Mouse (Mus musculus) adrenal gland, adult 18-20 months (tissue): ENCODE measurements around the gene Npas2. TPM values are rescaled to one million over a fixed set of nuclear protein-coding genes. Genes with fewer than 3 reads are reported as not detected.
A peak's percentile ranks its signal among the peaks of the same experiment; 100 is the strongest.

Experiments used
- DNase-seq, 2 experiments: peaks; one replicate each; pipeline ENCODE4 v3.0.0; 2021 to 2022; ENCODE audit warnings: low spot score in 2 of 2
- long read RNA-seq, 2 experiments: library from polyadenylated mRNA; stranded (forward); transcript quantifications; one replicate each; pipeline ENCODE4 v2.0.0; 2021
- total RNA-seq, 2 experiments: library from RNA; stranded (reverse); gene quantifications; 1 replicate in 1 of 2; 2 replicates in 1 of 2; pipeline ENCODE4 v1.2.3; 2021

Gene Npas2
- 10 to 100 TPM in 1 of 2 experiments, 1 to 10 TPM in 1; 6.1 to 11.9 TPM for total RNA-seq
- long read RNA-seq, experiment 1, partial matches to known transcripts: 1 of 2 reads
- long read RNA-seq, experiment 1, other reads (novel, unspliced or antisense): 1 of 2 reads
- long read RNA-seq, experiment 2, partial matches to known transcripts: 3 of 4 reads
- long read RNA-seq, experiment 2, other reads (novel, unspliced or antisense): 1 of 4 reads

DNA sequence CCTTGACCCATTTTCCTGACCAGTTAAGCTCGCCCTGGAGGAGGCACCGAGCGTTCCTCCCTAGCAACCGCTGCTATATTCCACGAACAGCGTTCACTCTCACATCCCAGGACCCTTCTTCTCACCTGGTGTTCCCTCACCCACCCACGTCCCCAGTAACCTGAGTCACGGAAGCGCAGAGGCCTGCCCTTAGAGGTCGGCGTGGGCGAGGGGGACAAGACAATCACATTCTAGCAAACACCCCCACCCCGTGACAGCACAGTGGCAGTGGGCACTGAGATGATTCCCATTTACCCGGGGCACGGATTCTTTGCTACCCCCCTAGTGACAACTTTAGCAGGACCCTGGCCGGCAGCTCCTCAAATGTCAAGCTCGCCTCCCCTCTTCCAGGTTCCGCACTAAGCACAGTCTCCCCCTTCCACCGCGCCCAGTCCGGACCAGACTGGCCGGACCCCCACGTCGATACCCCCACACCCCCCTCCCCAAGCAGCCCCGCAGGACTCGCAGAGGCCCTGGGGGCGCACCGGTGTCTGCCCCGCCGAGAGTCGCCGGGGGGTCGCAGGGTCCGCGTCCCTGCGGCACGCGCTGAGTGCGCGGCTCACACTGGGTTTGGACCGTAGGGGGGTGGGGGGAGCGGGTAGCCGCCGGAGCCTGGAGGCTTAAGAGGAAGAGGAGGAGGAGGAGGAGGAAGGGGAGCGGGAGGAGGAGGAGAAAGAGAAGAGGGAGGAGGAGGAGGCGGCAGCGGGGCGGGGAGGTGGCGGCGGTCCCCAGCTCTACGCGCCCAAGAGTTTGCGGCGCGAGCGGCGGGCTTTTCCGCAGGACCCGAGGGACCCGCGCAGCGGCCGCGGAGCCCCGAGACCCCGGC is at the start of gene Npas2:
TSS of gene Npas2 (plus strand) at position 735 of the 865 bp plus-strand sequence.
- peak in 1 of 2 experiments; percentile 44 for DNase-seq

DNA sequence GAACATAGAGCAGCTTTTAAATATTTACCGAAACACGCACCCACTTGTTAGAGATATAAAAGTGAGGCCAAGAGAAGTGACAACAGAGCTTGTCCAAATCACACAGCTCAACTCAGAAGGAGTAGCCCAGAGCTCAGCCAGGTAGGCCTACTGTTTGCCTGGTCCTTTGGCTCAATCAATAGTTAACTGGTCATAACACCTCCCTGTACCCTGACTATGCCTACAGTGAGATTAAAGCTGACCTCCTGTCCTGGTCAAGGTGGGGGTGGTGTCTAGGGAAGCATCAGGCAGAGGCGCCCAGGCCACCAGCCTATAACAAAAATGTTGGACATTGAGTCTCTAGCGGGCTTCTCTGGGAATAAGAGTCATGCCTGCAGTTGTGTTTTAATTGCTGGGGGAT is 36.8 kb upstream of the Npas2 start:
- DNase-seq: no peak

DNA sequence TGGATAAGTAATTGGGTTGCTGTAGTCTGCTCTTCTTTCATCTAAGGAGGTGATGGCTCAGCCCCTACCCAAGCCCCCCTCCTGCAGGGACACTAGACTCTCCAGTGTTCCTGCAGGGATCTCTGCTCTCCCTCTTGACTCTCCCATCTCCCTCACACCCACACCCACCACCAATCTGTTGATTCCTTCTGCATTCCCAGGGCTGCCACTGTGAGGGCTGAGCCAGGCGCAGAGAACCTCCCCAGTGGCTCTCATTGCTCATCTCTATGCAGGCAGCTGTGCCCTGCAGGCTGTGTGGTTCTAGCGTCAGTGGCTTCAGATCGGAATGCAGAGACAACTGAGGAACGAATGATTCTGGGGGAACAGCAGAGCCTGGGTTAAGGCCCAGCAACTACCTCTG is 33.4 kb upstream of the Npas2 start:
- no peak for DNase-seq

DNA sequence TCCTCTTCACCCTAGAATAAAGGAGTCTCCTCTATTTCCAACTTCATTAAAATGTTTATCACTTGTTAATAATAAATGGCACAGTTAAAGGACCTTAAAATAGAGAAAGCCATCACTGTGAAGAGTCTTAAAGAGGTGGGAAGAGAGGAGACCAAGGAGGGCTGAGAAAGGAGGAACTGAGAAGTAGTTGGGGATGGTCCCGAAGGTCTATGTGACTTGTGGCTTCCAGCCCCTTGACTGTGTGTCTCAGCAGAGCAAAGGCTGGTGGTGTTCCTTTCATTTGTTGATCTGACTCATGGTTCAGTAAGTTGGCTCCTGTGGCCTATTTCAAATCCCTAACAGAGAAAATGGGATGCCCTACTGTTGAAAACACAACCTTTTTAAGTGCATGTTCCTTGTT is 30.5 kb upstream of the Npas2 start:
- no peak for DNase-seq

DNA sequence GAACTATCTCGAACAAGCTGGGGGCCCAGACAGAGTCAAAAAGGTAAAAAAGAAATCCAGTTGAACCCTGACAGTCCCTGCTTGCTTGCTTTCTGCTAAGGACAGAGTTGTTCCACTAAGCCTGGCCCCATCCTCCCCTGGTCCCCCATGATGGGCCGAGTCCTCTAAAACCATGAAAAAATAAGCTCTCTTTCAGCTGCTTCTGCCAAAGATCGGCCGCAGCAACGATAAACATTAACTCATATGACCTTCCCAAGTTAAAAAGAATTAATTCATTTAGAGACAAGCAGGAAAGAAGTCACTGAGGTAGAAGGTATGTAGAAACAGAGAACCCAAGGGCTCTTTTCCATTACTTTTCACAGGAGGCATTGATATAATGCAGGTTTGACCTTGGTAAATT is 16.8 kb upstream of the Npas2 start:
- no peak for DNase-seq

DNA sequence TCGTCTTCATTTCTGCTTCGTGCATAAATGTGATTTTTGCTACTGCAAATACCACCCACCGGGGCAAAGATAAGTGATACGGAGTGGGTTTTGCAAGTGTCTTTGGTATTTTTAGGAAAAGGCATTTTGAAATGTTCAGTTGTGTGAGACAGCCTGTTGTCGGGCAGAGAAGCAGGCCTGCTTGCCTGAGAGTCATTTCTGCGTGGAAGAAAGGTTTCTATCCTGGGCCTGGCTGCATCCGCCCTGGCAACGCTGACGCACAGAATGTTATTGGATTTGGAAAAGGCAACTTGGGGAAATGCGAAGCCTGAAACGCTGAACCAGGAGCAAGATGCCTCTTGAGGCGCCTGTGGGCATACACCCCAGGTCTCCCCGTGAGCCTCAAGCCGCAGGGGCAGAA is 16.3 kb upstream of the Npas2 start:
- no peak for DNase-seq

DNA sequence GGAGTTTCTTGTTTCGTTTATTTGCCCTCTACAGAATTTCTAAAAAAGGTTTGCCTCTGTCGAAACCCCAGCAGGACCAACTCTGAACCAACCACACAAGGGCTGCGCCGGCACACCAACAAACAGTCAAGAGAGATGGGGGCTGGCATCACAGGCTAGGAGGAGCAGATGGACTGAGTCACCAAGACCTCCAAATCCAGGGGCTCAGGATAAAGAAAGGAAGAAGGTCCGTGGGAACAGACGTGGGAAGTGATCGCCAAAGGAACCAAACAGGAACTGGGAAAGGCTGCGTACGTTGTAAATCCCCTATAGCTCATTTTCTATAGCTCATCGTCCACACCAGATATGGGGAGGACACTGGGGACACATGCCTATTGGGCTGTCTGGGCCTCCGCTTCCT is 13.7 kb upstream of the Npas2 start:
- no peak for DNase-seq

DNA sequence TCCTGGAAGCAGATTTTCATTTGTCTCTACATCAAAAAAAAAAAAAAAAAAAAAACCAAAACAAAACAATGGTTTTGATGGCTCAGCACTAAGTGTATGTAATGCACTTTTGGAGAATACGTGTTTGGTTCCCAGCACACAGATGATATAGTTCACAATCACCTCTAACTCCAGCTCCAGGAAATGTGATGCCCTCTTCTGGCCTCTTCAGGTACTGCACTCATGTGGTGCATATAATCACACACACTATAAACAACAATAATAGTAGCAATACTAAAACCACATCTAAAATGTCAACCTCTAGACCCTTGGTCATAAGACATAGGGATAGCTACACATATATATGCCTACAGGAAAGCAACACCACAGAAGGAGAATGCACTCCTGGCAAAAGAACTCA is 13.0 kb upstream of the Npas2 start:
- no peak for DNase-seq

DNA sequence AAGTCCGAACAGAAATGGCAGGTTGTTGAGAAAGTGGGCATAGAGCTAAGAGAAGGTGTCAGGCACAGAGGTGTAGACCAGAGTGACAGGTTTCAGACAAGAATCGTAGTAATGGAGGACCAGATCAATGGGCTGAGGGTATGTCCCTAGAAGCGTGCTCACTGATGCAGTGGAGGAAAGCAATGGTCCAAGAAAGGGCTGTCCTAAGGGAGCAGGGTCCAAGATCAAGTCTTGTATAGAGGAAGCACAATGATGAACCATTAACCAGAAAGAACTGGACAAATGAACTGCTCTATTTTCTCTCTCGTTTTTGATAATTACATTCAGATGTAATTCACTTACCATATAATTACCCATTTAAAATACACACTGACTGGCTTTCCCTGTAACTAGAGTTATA is 11.6 kb upstream of the Npas2 start:
- DNase-seq: no peak

DNA sequence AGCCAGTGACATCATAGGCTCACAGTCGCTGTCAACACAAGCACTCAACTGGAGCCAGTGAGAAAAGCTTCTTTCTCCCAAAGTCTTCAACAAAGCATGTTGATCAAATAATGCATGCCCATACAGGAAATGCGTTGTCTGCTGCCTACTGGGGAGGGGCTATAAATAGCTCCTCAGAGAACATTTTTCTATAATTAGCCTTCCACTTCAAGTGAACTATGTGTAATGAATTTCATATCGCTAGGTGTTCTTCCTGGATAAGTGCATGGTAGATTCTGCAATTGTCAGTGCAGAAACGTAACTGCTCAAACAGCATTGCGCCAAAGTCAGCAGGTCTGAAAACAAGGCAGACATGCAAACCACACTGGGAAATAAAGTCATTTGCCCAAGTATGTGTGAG is 7.7 kb upstream of the Npas2 start:
- no peak for DNase-seq

DNA sequence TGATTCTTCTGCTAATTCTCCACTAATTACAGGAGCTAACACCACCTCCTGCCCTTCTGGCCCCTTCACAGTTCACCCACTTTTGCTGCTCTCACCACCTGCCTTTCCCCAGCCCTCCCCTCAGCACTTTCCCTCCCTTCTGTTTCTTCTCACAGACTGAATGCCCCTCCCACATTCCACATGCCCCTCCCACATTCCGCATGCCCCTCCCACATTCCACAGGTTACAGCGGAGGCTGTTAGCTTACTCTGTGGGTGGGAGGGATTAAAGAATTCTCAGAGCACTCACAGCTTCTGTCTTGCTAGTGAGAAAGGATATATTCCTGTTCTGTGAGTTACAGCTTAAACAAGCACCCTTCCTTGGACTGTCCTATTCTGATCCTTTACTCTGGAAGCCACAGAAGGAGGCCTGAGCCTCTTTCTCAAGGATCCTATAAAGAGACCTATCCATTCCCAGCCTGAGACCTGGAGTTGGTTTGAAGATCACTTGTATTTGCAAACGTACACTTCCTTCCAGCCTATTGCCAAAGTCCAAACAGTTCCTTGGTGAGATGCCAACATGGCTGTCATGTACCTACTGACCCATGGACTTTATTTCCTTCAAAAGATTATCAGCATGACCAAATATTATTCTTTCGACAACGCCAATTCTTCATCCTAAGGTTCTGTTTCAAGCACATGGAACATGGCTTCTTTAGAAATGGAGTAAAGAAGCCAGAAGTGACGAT is 6.7 kb upstream of the Npas2 start:
- DNase-seq: no peak

DNA sequence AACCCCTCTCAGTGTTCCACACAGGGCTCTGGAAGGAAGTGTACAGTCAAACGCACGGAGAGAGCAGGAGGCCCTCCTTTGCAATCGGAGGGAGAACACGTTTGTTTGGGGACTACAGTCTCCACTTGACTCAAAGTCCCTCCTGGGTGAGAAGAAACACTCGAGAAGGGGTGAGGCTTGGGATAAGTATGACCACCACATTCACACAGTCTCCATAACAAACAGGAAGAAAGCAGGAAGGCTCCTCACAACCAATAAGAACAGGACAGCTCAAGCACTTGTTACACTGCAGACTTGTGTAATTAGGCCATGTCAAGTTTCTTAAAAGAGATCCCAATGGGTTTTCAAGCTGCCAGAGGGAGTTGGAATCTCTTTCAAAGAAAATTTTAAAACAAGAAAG is 2.4 kb upstream of the Npas2 start:
- DNase-seq: no peak

DNA sequence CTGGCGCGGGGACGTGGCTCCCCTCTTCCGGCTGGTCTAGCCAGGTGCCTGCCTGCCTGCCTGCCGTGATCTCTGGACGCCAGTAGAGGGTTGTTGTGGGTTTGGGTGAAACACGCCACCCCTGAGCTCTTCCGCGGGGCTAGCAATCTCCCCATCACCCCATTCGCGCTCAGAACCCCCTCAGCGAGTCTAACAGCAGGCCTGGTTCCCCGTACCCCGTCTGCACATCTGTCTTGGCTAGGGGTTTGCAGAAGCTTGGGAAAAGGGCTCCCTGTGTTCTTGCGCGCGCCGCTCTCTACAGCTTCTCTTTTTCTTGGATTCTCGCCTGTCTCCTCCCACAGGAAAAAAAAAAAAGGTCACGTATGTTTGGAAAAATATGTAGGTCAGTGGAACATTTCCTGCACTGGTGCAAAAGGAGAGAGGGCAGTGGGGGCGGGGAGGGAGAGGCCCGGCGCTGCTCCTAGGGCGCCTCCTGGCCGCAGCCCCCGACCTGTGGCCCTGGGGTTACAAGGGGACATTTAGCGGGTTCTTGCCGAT is 1.0 kb upstream of the Npas2 start:
- peak; percentile 61 to 68 for DNase-seq

DNA sequence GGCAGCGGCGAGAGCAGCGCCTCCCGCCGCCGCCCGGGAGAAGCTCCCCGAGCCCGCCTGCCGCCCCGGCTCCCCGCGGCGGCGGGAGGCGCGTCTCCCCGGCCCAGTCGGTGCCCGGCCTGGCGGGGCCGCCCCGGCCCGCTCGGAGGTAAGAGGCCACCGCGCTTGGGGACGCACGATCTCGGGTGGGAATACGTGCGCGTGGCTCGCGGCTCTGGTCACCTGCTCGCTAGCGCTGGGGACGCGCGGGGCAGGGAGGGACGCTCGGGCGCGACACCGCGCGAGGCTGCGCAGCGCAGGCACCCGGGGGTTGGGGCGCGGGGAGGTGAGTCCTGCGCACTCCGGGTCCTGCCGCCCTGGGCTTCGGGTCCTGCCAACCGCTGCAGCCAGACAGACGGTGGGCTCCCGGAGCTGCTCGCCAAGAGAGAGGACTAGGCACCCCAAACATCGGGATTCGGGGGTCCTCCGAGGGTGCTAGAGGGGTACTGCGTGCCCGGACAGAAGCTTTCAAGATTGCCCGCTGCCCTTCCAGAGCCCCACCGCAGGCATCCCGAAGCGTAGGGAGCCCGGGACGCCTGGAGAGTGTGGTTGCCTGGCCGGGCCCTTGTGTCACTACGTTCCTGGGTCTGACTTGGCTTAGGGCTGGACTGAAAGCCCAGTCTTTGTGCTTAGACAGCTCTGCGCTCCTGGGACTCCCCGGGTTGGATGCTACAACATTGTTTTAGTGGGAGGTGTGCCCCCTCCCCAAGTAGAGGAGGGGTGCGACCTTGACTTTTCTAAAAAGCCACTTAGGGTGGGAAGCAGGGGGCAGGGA is 538 bp downstream of the Npas2 start:
- DNase-seq: peak; percentile 48 to 51

DNA sequence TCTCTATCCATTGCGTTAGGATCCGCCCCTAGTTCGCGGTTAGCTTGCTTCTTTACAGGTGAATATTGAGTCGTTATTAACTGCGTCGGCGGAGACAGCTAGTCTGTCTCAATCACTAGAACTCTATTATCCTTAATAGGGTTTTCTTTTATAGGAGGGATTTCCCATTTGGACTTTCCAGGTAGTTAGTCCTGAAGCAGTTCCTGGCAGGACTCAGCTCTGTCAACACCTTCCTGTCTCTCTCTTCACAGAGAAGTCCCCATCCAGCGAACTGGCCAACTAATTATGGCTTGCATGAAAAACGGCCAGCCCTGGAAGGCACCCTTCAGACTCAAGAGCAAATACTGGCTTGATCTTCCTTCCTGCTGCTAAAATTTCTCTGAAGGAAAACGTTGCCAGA is 1.4 kb downstream of the Npas2 start:
- no peak for DNase-seq

DNA sequence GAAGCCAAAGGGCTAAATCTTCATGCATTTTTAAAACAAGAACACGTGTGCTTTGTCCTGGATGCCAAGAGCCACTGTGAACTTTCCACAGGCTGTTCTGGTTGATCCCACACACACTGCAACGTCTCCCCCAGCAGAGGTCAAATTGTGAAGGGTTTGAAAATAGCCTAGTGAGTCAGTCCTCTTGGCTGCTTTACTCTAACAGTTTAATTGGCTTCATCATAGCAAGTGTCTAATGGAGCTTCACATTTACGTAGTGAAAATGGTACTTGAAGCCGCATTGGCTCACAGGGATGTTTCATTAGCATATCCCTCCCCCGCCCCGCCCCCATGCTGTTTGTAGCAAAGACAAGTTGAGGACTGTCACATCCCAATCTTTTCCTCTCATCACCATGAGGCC is 2.6 kb downstream of the Npas2 start:
- DNase-seq: no peak

DNA sequence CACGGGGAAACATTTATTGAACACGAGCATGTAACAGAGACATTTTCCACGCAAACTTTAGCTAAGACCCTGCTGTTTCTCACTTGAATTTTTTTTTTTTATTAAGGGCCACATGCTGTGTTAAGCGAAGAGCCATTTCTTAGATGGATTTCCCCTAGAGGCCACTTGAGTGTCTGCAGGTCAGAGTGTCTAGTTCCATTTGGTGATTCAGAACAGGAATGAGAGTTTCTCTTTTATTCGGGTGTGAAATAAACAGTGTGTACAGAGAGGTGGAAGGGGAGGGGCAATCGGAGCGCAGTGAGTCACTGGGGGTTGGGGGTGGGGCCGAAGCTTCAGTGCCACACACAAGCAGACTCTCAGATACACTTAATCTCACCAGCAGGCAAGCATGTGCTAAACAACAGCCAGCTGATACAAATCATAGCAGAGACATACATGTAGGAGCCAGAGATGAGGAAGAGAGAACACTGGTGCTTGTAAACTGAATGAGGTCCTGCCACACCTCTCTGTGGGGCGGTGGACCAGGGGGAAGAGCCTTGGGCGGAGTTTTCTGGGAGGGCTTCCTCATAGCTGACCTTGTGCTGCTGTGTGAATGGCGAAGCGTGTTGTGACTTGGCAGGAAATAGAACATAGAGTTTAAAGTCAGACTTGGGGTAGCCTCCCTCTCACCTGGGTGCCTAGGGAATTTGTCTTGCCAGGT is 3.3 kb downstream of the Npas2 start:
- peak; percentile 31 for DNase-seq

DNA sequence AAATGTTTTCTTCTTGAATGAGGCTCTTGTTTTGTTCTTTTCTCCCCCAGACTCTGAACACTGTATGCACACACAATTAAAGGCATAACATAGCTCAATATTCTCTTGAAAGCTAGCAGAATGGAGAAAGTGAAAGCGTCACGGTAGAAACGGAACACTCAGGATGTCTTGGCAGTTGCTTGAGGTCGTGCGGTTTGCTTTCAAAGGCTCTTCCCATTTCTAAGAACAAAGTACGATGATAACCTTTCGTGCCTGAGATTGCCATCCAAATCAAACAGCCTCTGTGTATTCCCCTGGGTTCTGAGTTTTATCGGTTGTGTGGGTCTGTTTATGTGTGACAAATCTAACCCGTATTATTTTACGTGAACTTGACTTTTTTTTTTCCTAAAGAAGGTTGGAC is 11.5 kb downstream of the Npas2 start:
- no peak for DNase-seq

DNA sequence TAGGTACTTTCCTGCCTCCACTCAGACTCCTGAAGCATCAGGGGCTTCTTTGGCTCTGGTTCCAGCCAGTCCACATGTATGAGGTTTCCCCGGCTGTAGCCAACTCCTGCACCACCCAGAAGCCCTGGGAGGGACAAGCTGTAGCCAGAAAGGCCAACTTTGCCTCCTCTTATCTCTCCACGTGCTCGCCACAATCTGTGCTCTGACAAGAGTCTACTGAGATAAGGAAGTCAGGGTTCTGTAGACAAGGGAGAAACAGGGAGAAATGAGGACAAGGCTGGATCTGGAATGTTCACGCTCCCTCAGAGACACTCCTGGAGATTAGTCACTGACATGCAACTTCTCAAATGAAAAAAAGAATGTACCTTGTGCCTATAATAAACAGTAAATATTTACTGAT is 12.2 kb downstream of the Npas2 start:
- DNase-seq: no peak

DNA sequence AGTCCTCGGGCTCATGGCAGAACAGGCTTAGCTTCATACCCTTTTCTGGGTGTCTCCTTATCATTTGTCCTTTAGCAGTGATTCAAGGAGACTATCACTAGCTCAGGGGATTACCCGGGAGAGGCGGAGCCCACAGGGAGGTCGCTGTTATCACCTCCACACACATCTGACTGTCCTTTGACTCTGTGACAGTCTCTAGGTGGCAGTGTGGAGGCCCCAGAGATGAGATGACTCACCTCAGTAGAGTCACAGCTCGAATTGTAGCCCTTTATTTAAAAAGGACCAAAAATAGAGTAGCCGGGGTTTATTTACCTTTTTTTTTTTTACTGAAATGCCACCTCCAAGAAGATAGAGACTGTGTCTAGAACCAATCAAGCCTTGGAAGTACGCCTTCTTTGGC is 13.4 kb downstream of the Npas2 start:
- DNase-seq: peak in 1 of 2 experiments; percentile 20
